Mouse (Mus musculus): ENCODE measurements around the gene Bud23.

DNA sequence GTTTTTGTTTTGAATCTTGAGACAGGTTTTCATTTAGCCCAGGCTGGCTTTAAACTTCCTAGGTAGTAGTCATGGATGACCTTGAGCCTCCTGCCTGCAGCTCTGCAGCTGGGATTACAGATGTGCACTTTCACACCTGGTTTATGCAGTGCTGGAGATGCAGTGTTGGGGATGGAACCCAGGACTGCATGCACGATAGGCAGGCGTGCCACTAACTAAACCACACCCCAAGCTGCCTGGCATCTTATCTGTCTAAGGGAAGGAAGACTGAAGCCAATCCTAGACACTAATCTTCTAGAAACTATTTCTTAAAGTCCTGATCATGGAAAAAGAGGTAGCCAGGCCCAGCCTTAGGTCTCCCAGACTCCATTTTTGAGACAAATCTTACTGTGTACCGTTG is 5.7 kb upstream of the Bud23 start:
- TF ChIP-seq CTCF (IDR thresholded peaks at IDR 0.05; ENCODE audit: insufficient read depth, low read length) (no peak), POLR2A (IDR thresholded peaks at IDR 0.05; ENCODE audit: borderline replicate concordance, extremely low read depth, low read depth, low read length) (no peak)

Data from lung, adult 2 months (tissue).